Comparison of ENCODE assay signal across 21 mouse cellular contexts in the genomic region with DNA sequence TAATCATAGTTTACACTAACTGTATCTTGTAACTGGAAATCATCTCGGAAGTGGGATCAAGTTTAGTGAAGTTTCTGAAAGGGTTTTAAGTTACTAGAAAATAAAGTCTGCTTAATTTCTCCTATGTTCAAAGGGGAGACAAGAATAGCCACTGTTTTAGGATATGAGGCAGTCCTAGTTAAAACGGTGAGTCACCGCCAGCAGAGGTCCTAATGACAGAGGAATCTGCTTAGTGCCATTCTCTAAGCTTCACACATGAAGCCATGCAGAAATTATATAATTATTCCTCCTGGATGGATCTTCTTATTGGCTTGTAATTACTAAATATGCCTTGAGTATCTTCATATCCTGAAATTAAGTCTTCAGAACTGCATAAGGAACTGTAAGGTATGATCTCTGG.
DNase-seq lines count a peak whose midpoint lies in the region; ATAC-seq and TF ChIP-seq lines count a peak whose summit lies in the region.
"Had no signal": no experiment of that assay in that cellular context is flagged by ENCODE, and none has a peak within 500 bp of the region (broad histone marks: within the 10 kb centered on the region; RNA-seq: fewer than 3 reads in every experiment).

No protein-coding gene starts in this region.

- no peak overlapping the region for H3K4me2 ChIP-seq in forebrain, embryonic 11.5 days (ENCODE audit: low read depth, low read length, severe bottlenecking)
- no peak overlapping the region for H3K4me2 ChIP-seq in forebrain, embryonic 15.5 days (replicated peaks)
- no peak overlapping the region for H3K4me2 ChIP-seq in heart, embryonic 15.5 days
- no peak overlapping the region for H3K4me2 ChIP-seq in midbrain, postnatal 0 days (ENCODE audit: low read depth, low read length, poor library complexity, severe bottlenecking)
- H3K4me2 ChIP-seq in hindbrain, embryonic 14.5 days (replicated peaks): no peak overlapping the region
- H3K4me2 ChIP-seq: embryonic facial prominence, embryonic 13.5 days; hindbrain, embryonic 15.5 days; intestine, embryonic 15.5 days; midbrain, embryonic 11.5 days had no signal

- no peaks in the 10 kb centered on the region for H3K27me3 ChIP-seq in forebrain, embryonic 11.5 days (ENCODE audit: control insufficient read depth, insufficient read depth, low read length)
- H3K27me3 ChIP-seq in forebrain, embryonic 15.5 days: no peaks in the 10 kb centered on the region
- H3K27me3 ChIP-seq in heart, embryonic 15.5 days: no peaks in the 10 kb centered on the region
- no peaks in the 10 kb centered on the region for H3K27me3 ChIP-seq in heart, embryonic 10.5 days (ENCODE audit: insufficient read depth, poor library complexity, severe bottlenecking)
- no peaks in the 10 kb centered on the region for H3K27me3 ChIP-seq in midbrain, postnatal 0 days (ENCODE audit: insufficient read depth, low read length)
- H3K27me3 ChIP-seq in midbrain, embryonic 10.5 days (ENCODE audit: low read depth, poor library complexity, severe bottlenecking): no peaks in the 10 kb centered on the region
- H3K27me3 ChIP-seq in hindbrain, embryonic 14.5 days (ENCODE audit: control insufficient read depth, insufficient read depth, low read length): no peaks in the 10 kb centered on the region
- H3K27me3 ChIP-seq: embryonic facial prominence, embryonic 13.5 days; hindbrain, embryonic 15.5 days; intestine, embryonic 15.5 days; Patski had no signal

- TF ChIP-seq CTCF in midbrain, postnatal 0 days (IDR thresholded peaks at IDR 0.05): no peak

- peak; percentile 53 for DNase-seq in forebrain, embryonic 11.5 days (ENCODE audit: low spot score)
- DNase-seq in heart, embryonic 10.5 days (ENCODE audit: low spot score): no peak
- DNase-seq in midbrain, postnatal 0 days (ENCODE audit: low spot score): peak; percentile 39
- DNase-seq in midbrain, embryonic 10.5 days (ENCODE audit: low spot score): no peak
- no peak for DNase-seq in hindbrain, embryonic 14.5 days (ENCODE audit: low spot score)
- DNase-seq: embryo, embryonic 11 days; kidney, adult 8-10 months; kidney, postnatal 10 days; lung, postnatal 4 days; right cerebral cortex, postnatal 25 days; spleen, adult 18-20 months had no signal

- H3K27ac ChIP-seq in forebrain, embryonic 11.5 days (ENCODE audit: low read depth, low read length): 0 out of 2 replicates have a peak overlapping the region, but pooled peaks have one; percentile 18
- H3K27ac ChIP-seq in forebrain, embryonic 15.5 days (replicated peaks): no peak overlapping the region
- H3K27ac ChIP-seq in heart, embryonic 15.5 days: peak overlapping the region; percentile 34; the same call in 1 of the 2 replicates
- H3K27ac ChIP-seq in heart, embryonic 10.5 days: no peak overlapping the region
- no peak overlapping the region for H3K27ac ChIP-seq in midbrain, postnatal 0 days (ENCODE audit: low read depth, low read length)
- H3K27ac ChIP-seq in midbrain, embryonic 10.5 days (replicated peaks): no peak overlapping the region
- H3K27ac ChIP-seq in hindbrain, embryonic 14.5 days: no peak overlapping the region
- H3K27ac ChIP-seq: embryonic facial prominence, embryonic 13.5 days; hindbrain, embryonic 15.5 days; intestine, embryonic 15.5 days had no signal

- H3K4me3 ChIP-seq in forebrain, embryonic 11.5 days (ENCODE audit: low read depth, low read length): no peak overlapping the region
- H3K4me3 ChIP-seq in forebrain, embryonic 15.5 days: no peak overlapping the region
- no peak overlapping the region for H3K4me3 ChIP-seq in heart, embryonic 15.5 days
- no peak overlapping the region for H3K4me3 ChIP-seq in heart, embryonic 10.5 days
- H3K4me3 ChIP-seq in midbrain, postnatal 0 days (ENCODE audit: low read depth, low read length): no peak overlapping the region
- H3K4me3 ChIP-seq in midbrain, embryonic 10.5 days: no peak overlapping the region
- H3K4me3 ChIP-seq in hindbrain, embryonic 14.5 days (replicated peaks; ENCODE audit: low read length): no peak overlapping the region
- H3K4me3 ChIP-seq: embryonic facial prominence, embryonic 13.5 days; erythroblast, embryonic 14.5 days; hindbrain, embryonic 15.5 days; intestine, embryonic 15.5 days had no signal

- WGBS in forebrain, embryonic 11.5 days: 14% methylated on average over 3 of the region's 3 CpGs
- WGBS in forebrain, embryonic 15.5 days: 14% methylated on average over 3 of the region's 3 CpGs
- 41% methylated on average over 3 of the region's 3 CpGs for WGBS in heart, embryonic 15.5 days
- WGBS in heart, embryonic 10.5 days: 60% methylated on average over 3 of the region's 3 CpGs
- 87% methylated on average over 3 of the region's 3 CpGs for WGBS in midbrain, postnatal 0 days
- WGBS in midbrain, embryonic 10.5 days: 69% methylated on average over 3 of the region's 3 CpGs
- 68% methylated on average over 3 of the region's 3 CpGs for WGBS in hindbrain, embryonic 14.5 days

- H3K36me3 ChIP-seq in forebrain, embryonic 11.5 days (ENCODE audit: control insufficient read depth, insufficient read depth, low read length): no peaks in the 10 kb centered on the region
- H3K36me3 ChIP-seq in forebrain, embryonic 15.5 days: no peaks in the 10 kb centered on the region
- no peaks in the 10 kb centered on the region for H3K36me3 ChIP-seq in heart, embryonic 15.5 days
- no peaks in the 10 kb centered on the region for H3K36me3 ChIP-seq in heart, embryonic 10.5 days
- H3K36me3 ChIP-seq in midbrain, postnatal 0 days (ENCODE audit: insufficient read depth, low read length): no peaks in the 10 kb centered on the region
- no peaks in the 10 kb centered on the region for H3K36me3 ChIP-seq in midbrain, embryonic 10.5 days
- no peaks in the 10 kb centered on the region for H3K36me3 ChIP-seq in hindbrain, embryonic 14.5 days (replicated peaks; ENCODE audit: control insufficient read depth, insufficient read depth)
- H3K36me3 ChIP-seq: embryonic facial prominence, embryonic 13.5 days; hindbrain, embryonic 15.5 days; intestine, embryonic 15.5 days had no signal

- H3K4me1 ChIP-seq in forebrain, embryonic 11.5 days (replicated peaks; ENCODE audit: control insufficient read depth, insufficient read depth, low read length): peaks cover 2% of the 10 kb centered on the region; the same call in 1 of the 2 replicates
- H3K4me1 ChIP-seq in forebrain, embryonic 15.5 days: peaks cover 14% of the 10 kb centered on the region
- peaks cover 26% of the 10 kb centered on the region for H3K4me1 ChIP-seq in heart, embryonic 15.5 days (replicated peaks)
- peaks cover 26% of the 10 kb centered on the region; the same call in 1 of the 2 replicates for H3K4me1 ChIP-seq in heart, embryonic 10.5 days
- no peaks in the 10 kb centered on the region for H3K4me1 ChIP-seq in midbrain, postnatal 0 days (ENCODE audit: insufficient read depth, low read length)
- no peaks in the 10 kb centered on the region for H3K4me1 ChIP-seq in midbrain, embryonic 10.5 days
- peaks cover under 1% of the 10 kb centered on the region; the same call in 1 of the 2 replicates for H3K4me1 ChIP-seq in hindbrain, embryonic 14.5 days (replicated peaks; ENCODE audit: control insufficient read depth, insufficient read depth, low read length)

- H3K9me3 ChIP-seq in forebrain, embryonic 11.5 days (ENCODE audit: control insufficient read depth, low read length): no peaks in the 10 kb centered on the region
- H3K9me3 ChIP-seq in forebrain, embryonic 15.5 days: no peaks in the 10 kb centered on the region
- no peaks in the 10 kb centered on the region for H3K9me3 ChIP-seq in heart, embryonic 15.5 days (replicated peaks)
- H3K9me3 ChIP-seq in heart, embryonic 10.5 days: no peaks in the 10 kb centered on the region
- H3K9me3 ChIP-seq in midbrain, postnatal 0 days (ENCODE audit: low read length): no peaks in the 10 kb centered on the region
- no peaks in the 10 kb centered on the region for H3K9me3 ChIP-seq in midbrain, embryonic 10.5 days (replicated peaks)
- no peaks in the 10 kb centered on the region for H3K9me3 ChIP-seq in hindbrain, embryonic 14.5 days (ENCODE audit: control insufficient read depth, low read length)
- H3K9me3 ChIP-seq: embryonic facial prominence, embryonic 13.5 days; hindbrain, embryonic 15.5 days; intestine, embryonic 15.5 days had no signal

- no peak; the same call in 1 of the 2 replicates for ATAC-seq in forebrain, embryonic 11.5 days (replicated peaks; ENCODE audit: low FRiP score)
- no peak for ATAC-seq in forebrain, embryonic 15.5 days (replicated peaks)
- ATAC-seq in heart, embryonic 15.5 days (replicated peaks; ENCODE audit: insufficient number of reproducible peaks, insufficient read depth, low FRiP score, low read depth): no peak
- no peak for ATAC-seq in midbrain, postnatal 0 days (ENCODE audit: low FRiP score)
- ATAC-seq in frontal cortex, adult (ENCODE audit: low TSS enrichment): no peak
- ATAC-seq in hindbrain, embryonic 14.5 days (ENCODE audit: low FRiP score): no peak
- ATAC-seq: CD4-positive, CD25-positive, alpha-beta regulatory T cell, adult 4 months; intestine, embryonic 15.5 days; Patski had no signal

- H3K9ac ChIP-seq in forebrain, embryonic 11.5 days (ENCODE audit: low read length): no peak overlapping the region
- H3K9ac ChIP-seq in forebrain, embryonic 15.5 days (replicated peaks): no peak overlapping the region
- H3K9ac ChIP-seq in heart, embryonic 15.5 days: no peak overlapping the region
- H3K9ac ChIP-seq in midbrain, postnatal 0 days (replicated peaks; ENCODE audit: low read length, poor library complexity, severe bottlenecking): no peak overlapping the region
- H3K9ac ChIP-seq in hindbrain, embryonic 14.5 days: no peak overlapping the region
- H3K9ac ChIP-seq: embryonic facial prominence, embryonic 13.5 days; hindbrain, embryonic 15.5 days; intestine, embryonic 15.5 days had no signal

Comparison
In these comparisons a context has a peak if more than half of its experiments do, and no peak if none do; other contexts are left out.
1. DNase-seq: peak in forebrain, embryonic 11.5 days (single experiment) and midbrain, postnatal 0 days (single experiment); none in heart, embryonic 10.5 days (single experiment), midbrain, embryonic 10.5 days (single experiment) and hindbrain, embryonic 14.5 days (single experiment).
2. H3K27ac ChIP-seq: peak in forebrain, embryonic 11.5 days (single experiment) and heart, embryonic 15.5 days (single experiment); none in forebrain, embryonic 15.5 days (single experiment), heart, embryonic 10.5 days (single experiment), midbrain, postnatal 0 days (single experiment), midbrain, embryonic 10.5 days (single experiment) and hindbrain, embryonic 14.5 days (single experiment).